Mouse (Mus musculus) ES-E14 (cell line): ENCODE data around the gene Ttl. TPM values are rescaled to one million over a fixed set of nuclear protein-coding genes. Genes with fewer than 3 reads are reported as not detected.

Experiments used
- DNase-seq: peaks from one replicate; pipeline ENCODE4 v3.0.0-alpha.2; 2013; ENCODE audit warnings: low read depth, low spot score
- H3K27ac ChIP-seq: 2 replicates; pipeline ENCODE4 v1.5.1; 2012; ENCODE audit warnings: low read depth, mild to moderate bottlenecking, low read length, moderate library complexity, mixed read lengths; ENCODE audit not compliant: poor library complexity, insufficient read depth, severe bottlenecking
- H3K36me3 ChIP-seq: 2 replicates; pipeline ENCODE4 v1.6.1; 2012; ENCODE audit warnings: mild to moderate bottlenecking, low read length, moderate library complexity, mixed read lengths; ENCODE audit not compliant: control insufficient read depth, poor library complexity, insufficient read depth, severe bottlenecking
- H3K4me1 ChIP-seq, 2 experiments: fragments of 150-350 bp in 1 of 2; sonication (generic) in 1 of 2; 2 replicates each; pipeline ENCODE4 v1.6.1; 2012; ENCODE audit warnings: low read length in 2 of 2, mild to moderate bottlenecking in 1 of 2, mixed read lengths in 1 of 2; ENCODE audit not compliant: control insufficient read depth in 2 of 2, insufficient read depth in 2 of 2, poor library complexity in 1 of 2
- H3K4me3 ChIP-seq, 2 experiments: fragments of 150-350 bp in 1 of 2; sonication (generic) in 1 of 2; 2 replicates each; pipeline ENCODE4 v1.5.1; 2012; ENCODE audit warnings: low read length in 2 of 2, low read depth in 1 of 2, mild to moderate bottlenecking in 1 of 2, mixed read lengths in 1 of 2; ENCODE audit not compliant: insufficient read depth in 1 of 2, poor library complexity in 1 of 2, severe bottlenecking in 1 of 2
- H3K9ac ChIP-seq: 2 replicates; pipeline ENCODE4 v1.6.1; 2012; ENCODE audit warnings: low read depth, mild to moderate bottlenecking, low read length, mixed read lengths; ENCODE audit not compliant: poor library complexity, insufficient read depth, severe bottlenecking
- H3K9me3 ChIP-seq: fragments of 150-350 bp; sonication (generic); 2 replicates; pipeline ENCODE4 v1.6.1; 2012; ENCODE audit warnings: low read depth, mild to moderate bottlenecking, low read length; ENCODE audit not compliant: control insufficient read depth, insufficient read depth
- CHD2 ChIP-seq: IDR thresholded peaks from 2 replicates; pipeline ENCODE4 v1.6.1; 2014; ENCODE audit warnings: mild to moderate bottlenecking, low read depth, low read length, inconsistent platforms
- HCFC1 ChIP-seq: IDR thresholded peaks from 2 replicates; pipeline ENCODE4 v1.6.1; 2012; ENCODE audit warnings: low read length, inconsistent platforms, borderline replicate concordance; ENCODE audit not compliant: insufficient read depth
- MAFK ChIP-seq: IDR thresholded peaks from 2 replicates; pipeline ENCODE4 v1.6.1; 2014; ENCODE audit warnings: mild to moderate bottlenecking, low read depth, low read length, inconsistent platforms; ENCODE audit not compliant: insufficient read depth
- ZC3H11A ChIP-seq: IDR thresholded peaks from 2 replicates; pipeline ENCODE4 v1.6.1; 2012; ENCODE audit warnings: low read depth, mild to moderate bottlenecking, inconsistent platforms, low read length, borderline replicate concordance
- ZNF384 ChIP-seq: IDR thresholded peaks from 2 replicates; pipeline ENCODE4 v1.6.1; 2012; ENCODE audit warnings: low read depth, low read length, inconsistent platforms
- in situ Hi-C, 2 experiments: fragments of 600-800 bp; cut with MboI; formaldehyde crosslinking; loops; one replicate each; pipeline ENCODE4 v1.15.1; 2025; ENCODE audit warnings: low sequenced_read_pairs in 2 of 2, inconsistent platforms in 1 of 2; ENCODE audit not compliant: unreplicated experiment in 2 of 2
- total RNA-seq: library from RNA; depleted of rRNA; stranded (reverse); fragments of 300-350 nt; gene quantifications from 2 replicates; pipeline ENCODE4 v1.2.3, GENCODE M21; 2012

The Ttl gene
- total RNA-seq, 1 experiment = 12.4 TPM

GRCm38 (mm10) chr2:129090370-129090769 lies 24.6 kb downstream of the Ttl start:
- TF ChIP-seq ZC3H11A = no peak
- TF ChIP-seq ZNF384 = no peak
- no peak for TF ChIP-seq HCFC1
- no peak for TF ChIP-seq CHD2
- no peak for TF ChIP-seq MAFK
- Histone ChIP-seq H3K27ac (no peak overlapping the region), H3K9me3 (no peaks in the 10 kb centered on the region), H3K36me3 (peaks cover 13% of the 10 kb centered on the region; the same call in 1 of the 2 replicates), H3K9ac (no peak overlapping the region), H3K4me3 (no peak overlapping the region), H3K4me1 (peaks cover 0 to 7% of the 10 kb centered on the region in 2 experiments; a peak in 2 of 4 replicates)
- in situ Hi-C loops = no loop called here
- DNase-seq = no peak

- Histone ChIP-seq H3K9ac (peak overlapping the region; percentile 10; the same call in 1 of the 2 replicates), H3K4me1 (peaks cover 0 to 7% of the 10 kb centered on the region in 2 experiments; a peak in 2 of 4 replicates), H3K36me3 (peaks cover 11% of the 10 kb centered on the region; the same call in 1 of the 2 replicates), H3K4me3 (no peak overlapping the region), H3K9me3 (no peaks in the 10 kb centered on the region), H3K27ac (no peak overlapping the region)
- no peak for DNase-seq
- no peak for TF ChIP-seq ZC3H11A
- no peak for TF ChIP-seq ZNF384
- no peak for TF ChIP-seq HCFC1
- TF ChIP-seq CHD2 = no peak
- TF ChIP-seq MAFK = no peak
- in situ Hi-C loops = no loop called here
Observed at GRCm38 (mm10) chr2:129092810-129093209, 27.1 kb downstream of the Ttl start.

GRCm38 (mm10) chr2:129093926-129094724 lies 28.4 kb downstream of the Ttl start:
- DNase-seq = no peak
- Histone ChIP-seq H3K36me3 (peaks cover 8% of the 10 kb centered on the region; the same call in 1 of the 2 replicates), H3K9me3 (no peaks in the 10 kb centered on the region), H3K4me3 (no peak overlapping the region), H3K9ac (no peak overlapping the region), H3K27ac (no peak overlapping the region), H3K4me1 (peaks cover 0 to 7% of the 10 kb centered on the region in 2 experiments; a peak in 2 of 4 replicates)
- in situ Hi-C loops = no loop called here
- TF ChIP-seq CHD2 = no peak
- TF ChIP-seq HCFC1 = no peak

- no peak for TF ChIP-seq MAFK
- no peak for TF ChIP-seq ZC3H11A
- peak; percentile 98 for TF ChIP-seq HCFC1
- no peak for TF ChIP-seq ZNF384
- TF ChIP-seq CHD2 = no peak
- Histone ChIP-seq H3K36me3 (peaks cover 21% of the 10 kb centered on the region), H3K9ac (peak within 1 kb of the TSS; percentile 97), H3K27ac (peak within 1 kb of the TSS; percentile 69), H3K4me1 (0 out of 4 replicates have a peak, but pooled peaks cover 0 to 5% of the 10 kb centered on the region in 2 experiments), H3K4me3 (peak within 1 kb of the TSS; percentile 90 to 99), H3K9me3 (no peaks in the 10 kb centered on the region)
- in situ Hi-C loops = loop anchor here in 1 of 2 experiments (25.0 kb wide), 2 partner anchors 1289 to 1864 kb away; partner anchors contain the start of genes Ciao1 and Tmem127
- peak; percentile 92 for DNase-seq
Observed at GRCm38 (mm10) chr2:129100784-129101310, 35.1 kb downstream of the Ttl start, which contains the start of gene Polr1b. Polr1b (plus strand) TSS chr2:129100995.
